Mouse (Mus musculus): ENCODE measurements at regions not wholly inside any gene's neighbourhood (a gene's known extent, or its start where the extent isn't known, plus 50 kb on each side); places are given as distances from the start of the nearest gene placed in this dataset.

DNA sequence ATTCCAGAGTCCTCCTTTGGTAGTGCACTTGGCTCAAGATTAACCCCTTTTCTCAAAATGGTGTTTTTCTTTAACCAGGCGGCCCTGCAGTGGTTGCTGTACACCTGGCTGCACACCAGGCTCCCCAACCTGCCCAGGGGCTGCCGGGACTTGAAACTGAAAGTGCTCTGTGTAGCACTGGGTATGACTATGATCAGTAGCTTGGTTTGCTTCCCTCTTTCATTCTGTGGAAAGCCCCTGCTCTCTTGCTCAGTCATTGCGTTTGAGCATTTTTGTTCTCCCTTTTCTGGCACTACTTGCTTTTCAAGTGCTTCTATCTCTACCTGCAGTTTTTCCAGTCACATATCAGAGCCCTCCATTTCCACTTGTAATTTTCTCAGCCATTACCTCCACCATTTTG, 156.0 kb upstream of the Fam83b start:
- no peak for TF ChIP-seq CTCF (IDR thresholded peaks at IDR 0.05; ENCODE audit: borderline replicate concordance, control insufficient read depth, extremely low read depth, insufficient read depth, low read length, poor library complexity)
- no peak for TF ChIP-seq POLR2A (IDR thresholded peaks at IDR 0.05; ENCODE audit: control insufficient read depth, extremely low read depth, insufficient read depth, low read length, poor library complexity)
